Mouse (Mus musculus): ENCODE measurements around the gene Rras. TPM values are rescaled to one million over a fixed set of nuclear protein-coding genes. Genes with fewer than 3 reads are reported as not detected.
"Not testable (repeated sequence)": the region's sequence is repeated elsewhere in the genome, so short reads cannot be mapped to it uniquely, and the experiment has no call there.

Gene Rras
- total RNA-seq, 2 experiments from 2014 or later = 119 to 123 TPM

GRCm38 (mm10) chr7:44998501-44998955 lies 19.2 kb upstream of the Rras start, which contains the start of gene Bcl2l12:
Gene Bcl2l12, minus strand, starts transcription at chr7:44998712.
- DNase-seq (ENCODE audit: low spot score in 2 of 2) = peak in 1 of 2 experiments; percentile 70

- no peak for DNase-seq (ENCODE audit: low spot score in 2 of 2)
These were observed 18.0 kb upstream of the Rras start for GRCm38 (mm10) chr7:44999753-45000152.

- no peak for DNase-seq (ENCODE audit: low spot score in 2 of 2)
These were observed 17.1 kb upstream of the Rras start for GRCm38 (mm10) chr7:45000539-45001114.

GRCm38 (mm10) chr7:45002440-45002839 lies 15.3 kb upstream of the Rras start:
- DNase-seq (ENCODE audit: low spot score in 2 of 2) = no peak

- no peak for DNase-seq (ENCODE audit: low spot score in 2 of 2)
These were observed 13.2 kb upstream of the Rras start for GRCm38 (mm10) chr7:45004546-45004945.

GRCm38 (mm10) chr7:45005321-45005992 lies 12.3 kb upstream of the Rras start:
- no peak for DNase-seq (ENCODE audit: low spot score in 2 of 2)

- no peak for DNase-seq (ENCODE audit: low spot score in 2 of 2)
These were observed 11.3 kb upstream of the Rras start for GRCm38 (mm10) chr7:45006503-45006902.

- DNase-seq (ENCODE audit: low spot score in 2 of 2) = no peak
These were observed 10.6 kb upstream of the Rras start for GRCm38 (mm10) chr7:45007141-45007540.

GRCm38 (mm10) chr7:45007846-45008245 lies 9.9 kb upstream of the Rras start:
- DNase-seq (ENCODE audit: low spot score in 2 of 2) = no peak

GRCm38 (mm10) chr7:45008411-45008810 lies 9.3 kb upstream of the Rras start:
- DNase-seq (ENCODE audit: low spot score in 2 of 2) = no peak

- DNase-seq (ENCODE audit: low spot score in 2 of 2) = no peak
These were observed 5.8 kb upstream of the Rras start for GRCm38 (mm10) chr7:45012011-45012410.

- no peak for DNase-seq (ENCODE audit: low spot score in 2 of 2)
These were observed 4.9 kb upstream of the Rras start for GRCm38 (mm10) chr7:45012824-45013223.

- DNase-seq (ENCODE audit: low spot score in 2 of 2) = no peak
These were observed 4.2 kb upstream of the Rras start for GRCm38 (mm10) chr7:45013366-45014095.

GRCm38 (mm10) chr7:45014096-45014451 lies 3.7 kb upstream of the Rras start:
- no peak for DNase-seq (ENCODE audit: low spot score in 2 of 2)

- DNase-seq (ENCODE audit: low spot score in 2 of 2) = no peak
These were observed 2.3 kb upstream of the Rras start for GRCm38 (mm10) chr7:45015344-45015956.

GRCm38 (mm10) chr7:45015957-45016612 lies 1.7 kb upstream of the Rras start, which contains the start of gene Scaf1:
Gene Scaf1, minus strand, starts transcription at chr7:45016363.
- peak; percentile 98 to 99 for DNase-seq (ENCODE audit: low spot score in 2 of 2)

- no peak for DNase-seq (ENCODE audit: low spot score in 2 of 2)
These were observed 1.0 kb upstream of the Rras start for GRCm38 (mm10) chr7:45016761-45017160.

- DNase-seq (ENCODE audit: low spot score in 2 of 2) = peak in 1 of 2 experiments; percentile 70
These were observed 1.3 kb downstream of the Rras start for GRCm38 (mm10) chr7:45019031-45019571.

- DNase-seq (ENCODE audit: low spot score in 2 of 2) = no peak
These were observed 2.5 kb downstream of the Rras start for GRCm38 (mm10) chr7:45020225-45020624.

GRCm38 (mm10) chr7:45023711-45024110 lies 6.0 kb downstream of the Rras start:
- not testable (repeated sequence) for DNase-seq (ENCODE audit: low spot score in 2 of 2)
